In genomic region chr13:55686107-55686633, GRCm38 (mm10) we compare ENCODE assay signal across 16 mouse cellular contexts. TPM values are rescaled to one million over a fixed set of nuclear protein-coding genes. Genes with fewer than 3 reads are reported as not detected.
DNase-seq lines count a peak whose midpoint lies in the region; ATAC-seq and TF ChIP-seq lines count a peak whose summit lies in the region.
"Had no signal": no experiment of that assay in that cellular context is flagged by ENCODE, and none has a peak within 500 bp of the region (broad histone marks: within the 10 kb centered on the region; RNA-seq: fewer than 3 reads in every experiment).

No protein-coding gene starts in this region.

- 51% methylated on average over 9 of the region's 9 CpGs for WGBS in heart, embryonic 11.5 days (ENCODE audit: insufficient replicate concordance)
- WGBS in embryonic facial prominence, embryonic 11.5 days: 55% methylated on average over 9 of the region's 9 CpGs
- WGBS in limb, embryonic 14.5 days: 58% methylated on average over 9 of the region's 9 CpGs
- 60% methylated on average over 9 of the region's 9 CpGs for WGBS in neural tube, embryonic 14.5 days

- peaks cover 15% of the 10 kb centered on the region; the same call in 1 of the 2 replicates for H3K4me1 ChIP-seq in heart, embryonic 11.5 days (ENCODE audit: control insufficient read depth, insufficient read depth, low read length)
- no peaks in the 10 kb centered on the region for H3K4me1 ChIP-seq in embryonic facial prominence, embryonic 11.5 days (ENCODE audit: control insufficient read depth, insufficient read depth, low read length)
- H3K4me1 ChIP-seq in limb, embryonic 14.5 days (ENCODE audit: control insufficient read depth, insufficient read depth, low read length): no peaks in the 10 kb centered on the region
- H3K4me1 ChIP-seq in neural tube, embryonic 14.5 days (ENCODE audit: control insufficient read depth, insufficient read depth, low read length): no peaks in the 10 kb centered on the region

- no peaks in the 10 kb centered on the region for H3K9me3 ChIP-seq in heart, embryonic 11.5 days (replicated peaks; ENCODE audit: control insufficient read depth, low read length)
- H3K9me3 ChIP-seq in embryonic facial prominence, embryonic 11.5 days (replicated peaks; ENCODE audit: control insufficient read depth, low read length): no peaks in the 10 kb centered on the region
- no peaks in the 10 kb centered on the region for H3K9me3 ChIP-seq in limb, embryonic 14.5 days (ENCODE audit: control insufficient read depth, low read length)
- H3K9me3 ChIP-seq in neural tube, embryonic 14.5 days (ENCODE audit: control insufficient read depth, low read length): no peaks in the 10 kb centered on the region
- H3K9me3 ChIP-seq: liver, embryonic 13.5 days had no signal

- TF ChIP-seq POLR2A in limb, embryonic 14.5 days (IDR thresholded peaks at IDR 0.05; ENCODE audit: borderline replicate concordance, extremely low read depth, insufficient read depth, insufficient read length): no peak

- DNase-seq in heart, adult 8-10 months (ENCODE audit: low spot score): no peak
- DNase-seq in embryonic facial prominence, embryonic 11.5 days (ENCODE audit: low spot score): peak; percentile 49
- DNase-seq in limb, embryonic 14.5 days (ENCODE audit: low spot score): peak; percentile 15
- DNase-seq in right cerebral cortex, postnatal 36 days (ENCODE audit: low spot score in 2 of 2): no peak
- DNase-seq in adrenal gland, postnatal 4 days (ENCODE audit: low spot score in 2 of 2): no peak
- DNase-seq in cerebellum, postnatal 4 days (ENCODE audit: low spot score in 2 of 2): no peak
- DNase-seq: adrenal gland, postnatal 14 days; cerebellum, adult 18-20 months; heart, postnatal 10 days; layer of hippocampus, postnatal 36 days; liver, embryonic 13.5 days; thymus, adult 2 months had no signal

- H3K4me2 ChIP-seq in heart, embryonic 11.5 days: no peak overlapping the region; the same call in 1 of the 2 replicates
- H3K4me2 ChIP-seq in embryonic facial prominence, embryonic 11.5 days (ENCODE audit: low read depth, low read length): no peak overlapping the region
- H3K4me2 ChIP-seq in limb, embryonic 14.5 days (replicated peaks; ENCODE audit: low read depth, low read length, severe bottlenecking): 0 out of 2 replicates have a peak overlapping the region, but pooled peaks have one; percentile 7
- no peak overlapping the region for H3K4me2 ChIP-seq in neural tube, embryonic 14.5 days (ENCODE audit: low read depth, low read length)
- H3K4me2 ChIP-seq: liver, embryonic 13.5 days had no signal

- H3K9ac ChIP-seq in heart, embryonic 11.5 days (ENCODE audit: low read depth, low read length): 0 out of 2 replicates have a peak overlapping the region, but pooled peaks have one; percentile 49
- H3K9ac ChIP-seq in embryonic facial prominence, embryonic 11.5 days (replicated peaks; ENCODE audit: low read length): no peak overlapping the region
- H3K9ac ChIP-seq in limb, embryonic 14.5 days (ENCODE audit: low read depth, low read length, severe bottlenecking): no peak overlapping the region
- no peak overlapping the region for H3K9ac ChIP-seq in neural tube, embryonic 14.5 days (replicated peaks; ENCODE audit: low read depth, low read length)
- H3K9ac ChIP-seq: liver, embryonic 13.5 days had no signal

- no peak overlapping the region for H3K4me3 ChIP-seq in heart, embryonic 11.5 days (ENCODE audit: low read depth, low read length)
- H3K4me3 ChIP-seq in embryonic facial prominence, embryonic 11.5 days (ENCODE audit: low read depth, low read length): no peak overlapping the region
- no peak overlapping the region for H3K4me3 ChIP-seq in limb, embryonic 14.5 days (replicated peaks; ENCODE audit: low read length)
- H3K4me3 ChIP-seq in neural tube, embryonic 14.5 days (ENCODE audit: low read depth, low read length): no peak overlapping the region
- H3K4me3 ChIP-seq: liver, embryonic 13.5 days had no signal

- H3K36me3 ChIP-seq in heart, embryonic 11.5 days (ENCODE audit: control insufficient read depth, insufficient read depth, low read length): no peaks in the 10 kb centered on the region
- no peaks in the 10 kb centered on the region; the same call in 1 of the 2 replicates for H3K36me3 ChIP-seq in embryonic facial prominence, embryonic 11.5 days (replicated peaks; ENCODE audit: control insufficient read depth, insufficient read depth, low read depth, low read length)
- peaks cover 8% of the 10 kb centered on the region; the same call in 1 of the 2 replicates for H3K36me3 ChIP-seq in limb, embryonic 14.5 days (ENCODE audit: control insufficient read depth, insufficient read depth, low read length)
- H3K36me3 ChIP-seq in neural tube, embryonic 14.5 days (ENCODE audit: control insufficient read depth, insufficient read depth, low read length): no peaks in the 10 kb centered on the region

- ATAC-seq in heart, embryonic 11.5 days (replicated peaks; ENCODE audit: insufficient number of reproducible peaks, low FRiP score, low TSS enrichment): no peak; the same call in 1 of the 2 replicates
- ATAC-seq in embryonic facial prominence, embryonic 11.5 days (replicated peaks; ENCODE audit: insufficient number of reproducible peaks, low FRiP score, low TSS enrichment, low read depth): no peak
- ATAC-seq in limb, embryonic 14.5 days (ENCODE audit: low FRiP score, low read depth): peak; percentile 64; the same call in 1 of the 2 replicates
- ATAC-seq in neural tube, embryonic 14.5 days (ENCODE audit: low read depth): peak; percentile 84
- ATAC-seq: CD4-positive, CD25-positive, alpha-beta regulatory T cell, adult 4 months had no signal

- H3K27me3 ChIP-seq in heart, embryonic 11.5 days (ENCODE audit: control insufficient read depth, insufficient read depth, low read length): no peaks in the 10 kb centered on the region
- no peaks in the 10 kb centered on the region for H3K27me3 ChIP-seq in embryonic facial prominence, embryonic 11.5 days (ENCODE audit: control insufficient read depth, insufficient read depth, low read length)
- no peaks in the 10 kb centered on the region for H3K27me3 ChIP-seq in limb, embryonic 14.5 days (ENCODE audit: control insufficient read depth, insufficient read depth, low read length)
- no peaks in the 10 kb centered on the region for H3K27me3 ChIP-seq in neural tube, embryonic 14.5 days (ENCODE audit: control insufficient read depth, insufficient read depth, low read length)
- H3K27me3 ChIP-seq: liver, embryonic 13.5 days had no signal

- H3K27ac ChIP-seq in heart, embryonic 11.5 days (ENCODE audit: low read depth, low read length): no peak overlapping the region
- H3K27ac ChIP-seq in embryonic facial prominence, embryonic 11.5 days (replicated peaks; ENCODE audit: low read depth, low read length): no peak overlapping the region
- no peak overlapping the region for H3K27ac ChIP-seq in limb, embryonic 14.5 days (replicated peaks; ENCODE audit: low read depth, low read length)
- peak overlapping the region; percentile 69 for H3K27ac ChIP-seq in neural tube, embryonic 14.5 days (ENCODE audit: low read depth, low read length)
- H3K27ac ChIP-seq: kidney, postnatal 0 days; liver, embryonic 13.5 days had no signal

RNA-seq across cellular contexts. Expression of gene B230219D22Rik, which starts 6.8 kb away (rescaled TPM):
- polyA plus RNA-seq in heart, embryonic 11.5 days (2014; fragmentation: Nextera tagmentation; extraction: Ambion mirVana): 63.0 and 77.0 TPM in 2 replicates
- 10 to 100 TPM; 37.8 to 39.8 (median 39.2) TPM for total RNA-seq in heart, adult 8-10 months (2022)
- 78.3 and 82.0 TPM in 2 replicates for polyA plus RNA-seq in embryonic facial prominence, embryonic 11.5 days (2014; fragmentation: Nextera tagmentation; extraction: Ambion mirVana)
- 75.9 and 87.5 TPM in 2 replicates for polyA plus RNA-seq in limb, embryonic 14.5 days (2012; rRNA removed)
- polyA plus RNA-seq in limb, embryonic 14.5 days (2014; fragmentation: Nextera tagmentation; extraction: Ambion mirVana): 60.7 and 67.8 TPM in 2 replicates
- 97.6 and 107 TPM in 2 replicates for polyA plus RNA-seq in neural tube, embryonic 14.5 days (2014; fragmentation: Nextera tagmentation; extraction: Ambion mirVana)
- total RNA-seq in adrenal gland, postnatal 4 days (2021): 10 to 100 TPM; 64.5 to 66.0 TPM

RNA-seq across cellular contexts. Expression of gene Txndc15, which starts 28.3 kb away (rescaled TPM):
- polyA plus RNA-seq in heart, embryonic 11.5 days (2014; fragmentation: Nextera tagmentation; extraction: Ambion mirVana): 61.1 and 69.5 TPM in 2 replicates
- total RNA-seq in heart, adult 8-10 months (2022): 10 to 100 TPM; 43.3 to 50.2 (median 45.4) TPM
- 97.6 and 99.6 TPM in 2 replicates for polyA plus RNA-seq in embryonic facial prominence, embryonic 11.5 days (2014; fragmentation: Nextera tagmentation; extraction: Ambion mirVana)
- polyA plus RNA-seq in limb, embryonic 14.5 days (2012; rRNA removed): 61.8 and 64.4 TPM in 2 replicates
- polyA plus RNA-seq in limb, embryonic 14.5 days (2014; fragmentation: Nextera tagmentation; extraction: Ambion mirVana): 104 and 109 TPM in 2 replicates
- 150 and 156 TPM in 2 replicates for polyA plus RNA-seq in neural tube, embryonic 14.5 days (2014; fragmentation: Nextera tagmentation; extraction: Ambion mirVana)
- 10 to 100 TPM; 53.9 to 54.3 TPM for total RNA-seq in adrenal gland, postnatal 4 days (2021)

RNA-seq across cellular contexts. Expression of gene Pcbd2, which starts 41.0 kb away (rescaled TPM):
- 59.1 and 64.6 TPM in 2 replicates for polyA plus RNA-seq in heart, embryonic 11.5 days (2014; fragmentation: Nextera tagmentation; extraction: Ambion mirVana)
- total RNA-seq in heart, adult 8-10 months (2022): 10 to 100 TPM; 48.8 to 59.2 (median 53.4) TPM
- polyA plus RNA-seq in embryonic facial prominence, embryonic 11.5 days (2014; fragmentation: Nextera tagmentation; extraction: Ambion mirVana): 40.8 and 44.7 TPM in 2 replicates
- 24.3 and 41.7 TPM in 2 replicates for polyA plus RNA-seq in limb, embryonic 14.5 days (2012; rRNA removed)
- 40.9 and 46.2 TPM in 2 replicates for polyA plus RNA-seq in limb, embryonic 14.5 days (2014; fragmentation: Nextera tagmentation; extraction: Ambion mirVana)
- polyA plus RNA-seq in neural tube, embryonic 14.5 days (2014; fragmentation: Nextera tagmentation; extraction: Ambion mirVana): 19.6 and 23.9 TPM in 2 replicates
- total RNA-seq in adrenal gland, postnatal 4 days (2021): 10 to 100 TPM; 55.0 to 56.2 TPM

RNA-seq across cellular contexts. Expression of gene Ddx46, which starts 51.3 kb away (rescaled TPM):
- polyA plus RNA-seq in heart, embryonic 11.5 days (2014; fragmentation: Nextera tagmentation; extraction: Ambion mirVana): 32.4 and 34.2 TPM in 2 replicates
- 10 to 100 TPM; 17.7 to 24.8 (median 20.2) TPM for total RNA-seq in heart, adult 8-10 months (2022)
- 54.1 and 58.0 TPM in 2 replicates for polyA plus RNA-seq in embryonic facial prominence, embryonic 11.5 days (2014; fragmentation: Nextera tagmentation; extraction: Ambion mirVana)
- polyA plus RNA-seq in limb, embryonic 14.5 days (2012; rRNA removed): 36.5 and 48.7 TPM in 2 replicates
- 33.0 and 36.0 TPM in 2 replicates for polyA plus RNA-seq in limb, embryonic 14.5 days (2014; fragmentation: Nextera tagmentation; extraction: Ambion mirVana)
- 31.2 and 35.4 TPM in 2 replicates for polyA plus RNA-seq in neural tube, embryonic 14.5 days (2014; fragmentation: Nextera tagmentation; extraction: Ambion mirVana)
- total RNA-seq in adrenal gland, postnatal 4 days (2021): 10 to 100 TPM; 57.1 to 57.2 TPM

Comparison
In these comparisons a context has a peak if more than half of its experiments do, and no peak if none do; other contexts are left out.
1. ATAC-seq: peak in limb, embryonic 14.5 days (single experiment) and neural tube, embryonic 14.5 days (single experiment); none in heart, embryonic 11.5 days (single experiment) and embryonic facial prominence, embryonic 11.5 days (single experiment).
2. DNase-seq: peak in embryonic facial prominence, embryonic 11.5 days (single experiment) and limb, embryonic 14.5 days (single experiment); none in heart, adult 8-10 months (single experiment), right cerebral cortex, postnatal 36 days (0 of 2), adrenal gland, postnatal 4 days (0 of 2) and cerebellum, postnatal 4 days (0 of 2).